Mouse (Mus musculus): Measurements from ENCODE around the gene Tmem200a. TPM values are rescaled to one million over a fixed set of nuclear protein-coding genes. Genes with fewer than 3 reads are reported as not detected.

Gene Tmem200a
- polyA plus RNA-seq (2012; rRNA removed): 5.3 and 8.7 TPM in 2 replicates

DNA sequence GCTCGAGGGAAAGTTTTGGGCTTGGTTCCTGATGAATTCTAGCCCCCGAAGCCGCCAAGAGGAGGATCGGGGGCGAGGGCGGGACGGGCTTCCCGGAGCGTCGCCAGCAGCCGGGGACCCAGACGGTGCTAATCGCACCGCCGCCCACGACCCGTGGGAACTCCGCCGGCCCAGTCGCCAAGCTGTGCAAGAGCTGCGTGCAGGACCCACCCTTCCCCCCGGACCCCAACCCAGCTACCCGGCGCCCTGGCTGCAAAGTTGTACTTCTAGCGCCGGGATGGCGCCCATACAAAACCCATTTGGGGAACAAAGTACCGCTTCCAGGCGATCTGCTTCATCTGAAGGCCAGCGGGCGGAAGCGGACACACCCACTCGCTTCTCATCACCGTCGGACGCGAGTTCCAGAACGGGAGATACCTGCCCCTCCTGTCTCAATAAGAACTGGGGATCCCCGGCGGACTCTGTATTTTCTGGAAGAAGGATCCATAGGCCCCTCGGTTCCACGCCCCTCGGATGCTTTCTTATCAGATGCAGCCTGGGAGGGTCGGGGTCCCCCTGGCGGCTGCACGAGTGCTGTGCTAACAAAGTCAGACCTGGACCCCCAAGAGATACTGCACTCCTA is at the start of gene Tmem200a:
Tmem200a (minus strand) TSS at position 532 of the 622 bp plus-strand sequence.

DNA sequence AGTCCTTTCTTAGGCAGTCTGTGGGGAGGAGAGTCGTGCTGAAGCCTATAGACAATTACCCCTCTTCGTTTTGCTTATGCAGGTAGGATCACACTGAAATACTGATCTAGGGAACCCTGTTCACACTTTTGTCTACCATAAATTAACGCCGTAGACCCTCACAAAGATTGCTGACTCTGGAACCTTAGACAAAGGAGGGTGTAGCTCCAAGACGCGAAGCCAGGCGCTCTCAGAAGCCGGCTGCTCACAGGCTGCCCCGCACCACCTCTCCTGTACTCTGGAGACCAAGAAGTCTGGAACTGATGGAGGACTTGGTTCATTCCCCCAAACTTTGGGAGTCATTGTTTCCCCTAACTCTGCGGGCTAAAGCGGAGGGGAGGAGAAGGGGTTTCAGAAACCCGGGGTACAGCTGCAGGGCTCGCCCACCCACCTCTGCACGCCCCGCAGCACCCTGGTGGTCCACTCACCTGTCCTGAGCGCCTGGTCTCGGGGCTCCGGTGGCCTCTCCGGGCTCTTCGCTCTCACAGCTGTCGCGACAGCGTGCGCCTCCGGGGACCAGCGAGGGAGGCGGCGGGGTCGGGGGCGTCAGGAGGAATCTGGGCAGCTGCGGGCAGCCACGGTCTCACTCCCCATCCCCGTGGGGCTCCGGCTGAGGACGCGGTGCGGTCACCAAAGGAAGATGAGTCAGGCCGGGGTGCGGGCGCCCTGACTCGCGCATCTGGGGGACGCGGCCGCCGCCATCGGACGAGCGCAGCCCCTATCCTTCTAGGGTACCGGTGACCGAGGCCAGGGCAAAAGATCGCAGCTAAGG is 976 bp downstream of the Tmem200a start, which contains the start of gene Gm9767:
Gm9767 (plus strand) TSS at position 585 of the 811 bp plus-strand sequence.

Other genes starting within 250 kb of the Tmem200a start
- 0.17 TPM in 1 of 2 replicates, not detected in the other for gene Gm9767, start 797 bp downstream of the Tmem200a start, polyA plus RNA-seq (2012; rRNA removed)
- gene Samd3, start 150.7 kb upstream of the Tmem200a start, polyA plus RNA-seq (2012; rRNA removed): 0.13 TPM in 1 of 2 replicates, not detected in the other